Mouse (Mus musculus): ENCODE measurements around the gene Rpgrip1l. TPM values are rescaled to one million over a fixed set of nuclear protein-coding genes. Genes with fewer than 3 reads are reported as not detected.

Gene Rpgrip1l
- polyA plus RNA-seq, 1 experiment from 2014 or later, result 6.0 TPM

DNA sequence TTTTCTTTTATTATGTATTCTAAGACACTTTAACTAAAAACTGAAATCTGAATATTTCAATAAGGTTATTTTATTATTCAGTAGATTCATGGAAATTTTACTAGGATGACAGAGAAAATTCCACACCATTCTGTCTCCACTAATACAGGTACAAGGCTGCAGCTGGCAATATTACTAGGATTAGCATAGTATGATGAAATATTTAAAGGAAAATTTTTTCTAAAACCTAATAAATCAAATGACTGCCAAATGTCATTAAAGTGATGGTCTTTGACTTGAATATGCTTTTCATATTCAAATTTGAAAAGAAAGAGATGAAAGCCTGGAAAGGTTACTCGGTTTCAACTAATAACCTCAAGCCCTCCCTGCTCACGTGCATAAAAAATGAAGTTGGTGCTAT lies 79.0 kb downstream of the Rpgrip1l start:
- Histone ChIP-seq H3K4me2 (replicated peaks; ENCODE audit: low read depth, low read length) (no peak overlapping the region), H3K27ac (ENCODE audit: low read length) (no peak overlapping the region), H3K4me1 (ENCODE audit: insufficient read depth, low read depth, low read length) (no peaks in the 10 kb centered on the region), H3K4me3 (ENCODE audit: low read depth, low read length) (no peak overlapping the region), H3K9ac (replicated peaks; ENCODE audit: low read depth) (no peak overlapping the region), H3K36me3 (ENCODE audit: insufficient read depth, low read length) (no peaks in the 10 kb centered on the region), H3K27me3 (replicated peaks; ENCODE audit: insufficient read depth, low read length) (no peaks in the 10 kb centered on the region), H3K9me3 (ENCODE audit: low read length) (no peaks in the 10 kb centered on the region)
- ATAC-seq, result no peak
- no peak for TF ChIP-seq EP300 (IDR thresholded peaks at IDR 0.05)
- no peak for DNase-seq (ENCODE audit: low spot score)
- 90% methylated on average over 2 of the region's 2 CpGs for WGBS

GRCm38 (mm10) chr8:91227421-91227841 lies 85.6 kb downstream of the Rpgrip1l start:
- no peak overlapping the region for H3K27ac ChIP-seq (ENCODE audit: low read length)
- no peak overlapping the region for H3K4me3 ChIP-seq (ENCODE audit: low read depth, low read length)
- H3K4me1 ChIP-seq (ENCODE audit: insufficient read depth, low read depth, low read length), result no peaks in the 10 kb centered on the region
- peak; percentile 17 for DNase-seq (ENCODE audit: low spot score)
- no peaks in the 10 kb centered on the region for H3K36me3 ChIP-seq (ENCODE audit: insufficient read depth, low read length)
- H3K9me3 ChIP-seq (ENCODE audit: low read length), result no peaks in the 10 kb centered on the region
- 65% methylated on average over 7 of the region's 7 CpGs for WGBS
- H3K27me3 ChIP-seq (replicated peaks; ENCODE audit: insufficient read depth, low read length), result no peaks in the 10 kb centered on the region
- ATAC-seq, result peak; percentile 26; the same call in 1 of the 2 replicates
- no peak overlapping the region for H3K9ac ChIP-seq (replicated peaks; ENCODE audit: low read depth)
- no peak overlapping the region for H3K4me2 ChIP-seq (replicated peaks; ENCODE audit: low read depth, low read length)
- TF ChIP-seq EP300 (IDR thresholded peaks at IDR 0.05) (no peak), CTCF (IDR thresholded peaks at IDR 0.05) (no peak)

- Histone ChIP-seq H3K9ac (replicated peaks; ENCODE audit: low read depth) (no peak overlapping the region), H3K4me1 (ENCODE audit: insufficient read depth, low read depth, low read length) (no peaks in the 10 kb centered on the region), H3K27ac (ENCODE audit: low read length) (no peak overlapping the region), H3K9me3 (ENCODE audit: low read length) (no peaks in the 10 kb centered on the region), H3K27me3 (replicated peaks; ENCODE audit: insufficient read depth, low read length) (no peaks in the 10 kb centered on the region), H3K4me2 (replicated peaks; ENCODE audit: low read depth, low read length) (no peak overlapping the region), H3K36me3 (ENCODE audit: insufficient read depth, low read length) (no peaks in the 10 kb centered on the region), H3K4me3 (ENCODE audit: low read depth, low read length) (no peak overlapping the region)
- ATAC-seq, result no peak
- 83% methylated on average over 7 of the region's 7 CpGs for WGBS
- no peak for TF ChIP-seq CTCF (IDR thresholded peaks at IDR 0.05)
- no peak for TF ChIP-seq EP300 (IDR thresholded peaks at IDR 0.05)
- DNase-seq (ENCODE audit: low spot score), result no peak
Measured at GRCm38 (mm10) chr8:91224227-91224626, 88.8 kb downstream of the Rpgrip1l start.

- ATAC-seq (no peak), DNase-seq (ENCODE audit: low spot score) (no peak)
- 93% methylated on average over 2 of the region's 2 CpGs for WGBS
- H3K9ac ChIP-seq (replicated peaks; ENCODE audit: low read depth), result no peak overlapping the region
- H3K27ac ChIP-seq (ENCODE audit: low read length), result no peak overlapping the region
- no peak for TF ChIP-seq CTCF (IDR thresholded peaks at IDR 0.05)
- TF ChIP-seq EP300 (IDR thresholded peaks at IDR 0.05), result no peak
- no peaks in the 10 kb centered on the region for H3K27me3 ChIP-seq (replicated peaks; ENCODE audit: insufficient read depth, low read length)
- H3K36me3 ChIP-seq (ENCODE audit: insufficient read depth, low read length), result no peaks in the 10 kb centered on the region
- no peak overlapping the region for H3K4me3 ChIP-seq (ENCODE audit: low read depth, low read length)
- H3K4me2 ChIP-seq (replicated peaks; ENCODE audit: low read depth, low read length), result no peak overlapping the region
- no peaks in the 10 kb centered on the region for H3K4me1 ChIP-seq (ENCODE audit: insufficient read depth, low read depth, low read length)
- no peaks in the 10 kb centered on the region for H3K9me3 ChIP-seq (ENCODE audit: low read length)
Measured at GRCm38 (mm10) chr8:91221841-91222240, 91.2 kb downstream of the Rpgrip1l start.

DNA sequence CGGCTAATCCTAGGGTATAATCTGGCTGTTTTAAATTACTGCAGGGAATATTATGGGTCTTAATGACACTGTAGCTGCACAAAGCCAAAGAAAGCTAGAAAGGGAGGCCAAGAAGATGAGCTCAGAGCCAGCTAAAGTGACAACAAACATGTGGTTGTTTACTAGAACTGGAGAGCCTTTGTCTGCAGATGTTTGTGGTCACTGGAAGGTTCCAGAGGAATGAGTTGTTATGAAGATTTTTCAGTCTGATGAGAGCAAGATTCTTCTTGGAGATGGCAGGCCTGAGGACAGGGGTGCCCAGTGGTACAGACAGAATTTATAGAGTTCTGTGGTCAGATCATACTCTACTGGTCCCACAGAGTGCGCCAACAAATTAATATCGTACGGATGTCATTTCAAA lies 94.8 kb downstream of the Rpgrip1l start:
- ATAC-seq (no peak), DNase-seq (ENCODE audit: low spot score) (no peak)
- H3K4me2 ChIP-seq (replicated peaks; ENCODE audit: low read depth, low read length), result no peak overlapping the region
- TF ChIP-seq CTCF (IDR thresholded peaks at IDR 0.05) (no peak), EP300 (IDR thresholded peaks at IDR 0.05) (no peak)
- no peaks in the 10 kb centered on the region for H3K36me3 ChIP-seq (ENCODE audit: insufficient read depth, low read length)
- no peaks in the 10 kb centered on the region for H3K9me3 ChIP-seq (ENCODE audit: low read length)
- H3K27me3 ChIP-seq (replicated peaks; ENCODE audit: insufficient read depth, low read length), result no peaks in the 10 kb centered on the region
- no peak overlapping the region for H3K9ac ChIP-seq (replicated peaks; ENCODE audit: low read depth)
- H3K27ac ChIP-seq (ENCODE audit: low read length), result no peak overlapping the region
- no peaks in the 10 kb centered on the region for H3K4me1 ChIP-seq (ENCODE audit: insufficient read depth, low read depth, low read length)
- no peak overlapping the region for H3K4me3 ChIP-seq (ENCODE audit: low read depth, low read length)
- 93% methylated on average over 4 of the region's 4 CpGs for WGBS

GRCm38 (mm10) chr8:91217062-91217905 lies 95.8 kb downstream of the Rpgrip1l start:
- DNase-seq (ENCODE audit: low spot score) (no peak), ATAC-seq (no peak)
- WGBS, result 75% methylated on average over 5 of the region's 5 CpGs
- no peaks in the 10 kb centered on the region for H3K27me3 ChIP-seq (replicated peaks; ENCODE audit: insufficient read depth, low read length)
- H3K4me1 ChIP-seq (ENCODE audit: insufficient read depth, low read depth, low read length), result no peaks in the 10 kb centered on the region
- H3K4me2 ChIP-seq (replicated peaks; ENCODE audit: low read depth, low read length), result no peak overlapping the region
- H3K9ac ChIP-seq (replicated peaks; ENCODE audit: low read depth), result no peak overlapping the region
- no peak overlapping the region for H3K27ac ChIP-seq (ENCODE audit: low read length)
- H3K9me3 ChIP-seq (ENCODE audit: low read length), result no peaks in the 10 kb centered on the region
- H3K4me3 ChIP-seq (ENCODE audit: low read depth, low read length), result no peak overlapping the region
- TF ChIP-seq EP300 (IDR thresholded peaks at IDR 0.05), result no peak
- no peaks in the 10 kb centered on the region for H3K36me3 ChIP-seq (ENCODE audit: insufficient read depth, low read length)

All from lung, postnatal 0 days (tissue).